8 mouse cellular contexts compared by ENCODE assay signal in genomic region chr7:45560843-45561623, GRCm38 (mm10). TPM values are rescaled to one million over a fixed set of nuclear protein-coding genes. Genes with fewer than 3 reads are reported as not detected.
DNase-seq lines count a peak whose midpoint lies in the region; ATAC-seq and TF ChIP-seq lines count a peak whose summit lies in the region.

No protein-coding gene starts in this region.

- peaks cover 14% of the 10 kb centered on the region for H3K4me1 ChIP-seq in embryonic facial prominence, embryonic 15.5 days
- H3K4me1 ChIP-seq in heart, embryonic 11.5 days (ENCODE audit: control insufficient read depth, insufficient read depth, low read length), result peaks cover 11% of the 10 kb centered on the region
- H3K4me1 ChIP-seq in kidney, embryonic 15.5 days, result peaks cover 32% of the 10 kb centered on the region
- no peaks in the 10 kb centered on the region for H3K4me1 ChIP-seq in liver, adult 2 months (ENCODE audit: control insufficient read depth, insufficient read depth, low read length)

- 17% methylated on average over 17 of the region's 17 CpGs for WGBS in embryonic facial prominence, embryonic 15.5 days
- WGBS in heart, embryonic 11.5 days (ENCODE audit: insufficient replicate concordance), result 23% methylated on average over 17 of the region's 17 CpGs
- WGBS in kidney, embryonic 15.5 days, result 19% methylated on average over 17 of the region's 17 CpGs
- 23% methylated on average over 17 of the region's 17 CpGs for WGBS in liver, adult 2 months

- no peak overlapping the region for H3ac ChIP-seq in myocyte (ENCODE audit: control insufficient read depth, insufficient read length)

- no peaks in the 10 kb centered on the region for H3K79me2 ChIP-seq in liver, adult 2 months (ENCODE audit: control insufficient read depth, insufficient read depth, low read length)
- H3K79me2 ChIP-seq in myocyte (ENCODE audit: control insufficient read depth, insufficient read depth), result no peaks in the 10 kb centered on the region

- no peak for TF ChIP-seq POLR2A in liver, adult 2 months (IDR thresholded peaks at IDR 0.05; ENCODE audit: extremely low read depth, insufficient read depth, low read length)
- no peak for TF ChIP-seq POLR2A in myocyte (IDR thresholded peaks at IDR 0.05; ENCODE audit: insufficient read length, low read depth)

- H3K27me3 ChIP-seq in embryonic facial prominence, embryonic 15.5 days, result no peaks in the 10 kb centered on the region
- no peaks in the 10 kb centered on the region for H3K27me3 ChIP-seq in heart, embryonic 11.5 days (ENCODE audit: control insufficient read depth, insufficient read depth, low read length)
- no peaks in the 10 kb centered on the region for H3K27me3 ChIP-seq in kidney, embryonic 15.5 days
- H3K27me3 ChIP-seq in liver, adult 2 months (ENCODE audit: control insufficient read depth, insufficient read depth, low read length), result no peaks in the 10 kb centered on the region
- no peaks in the 10 kb centered on the region for H3K27me3 ChIP-seq in myocyte (ENCODE audit: control insufficient read depth, insufficient read depth, insufficient read length)

- peak; percentile 84 for TF ChIP-seq CTCF in liver, adult 2 months (IDR thresholded peaks at IDR 0.05; ENCODE audit: low read depth, low read length)

- no peak overlapping the region for H3K4me3 ChIP-seq in embryonic facial prominence, embryonic 15.5 days (replicated peaks)
- H3K4me3 ChIP-seq in heart, embryonic 11.5 days (ENCODE audit: low read depth, low read length), result no peak overlapping the region
- 0 out of 2 replicates have a peak overlapping the region, but pooled peaks have one; percentile 2 for H3K4me3 ChIP-seq in kidney, embryonic 15.5 days (replicated peaks)
- H3K4me3 ChIP-seq in liver, adult 2 months (ENCODE audit: insufficient read depth, low read depth, low read length), result no peak overlapping the region
- H3K4me3 ChIP-seq in myocyte, result no peak overlapping the region

- H3K9ac ChIP-seq in embryonic facial prominence, embryonic 15.5 days, result no peak overlapping the region
- H3K9ac ChIP-seq in heart, embryonic 11.5 days (ENCODE audit: low read depth, low read length), result peak overlapping the region; percentile 30; the same call in 1 of the 2 replicates
- H3K9ac ChIP-seq in kidney, embryonic 15.5 days, result no peak overlapping the region
- H3K9ac ChIP-seq in liver, adult 2 months (ENCODE audit: low read depth, low read length), result no peak overlapping the region

- ATAC-seq in embryonic facial prominence, embryonic 15.5 days (ENCODE audit: insufficient number of reproducible peaks, low FRiP score, low TSS enrichment, low read depth), result peak; percentile 44; the same call in 1 of the 2 replicates
- no peak for ATAC-seq in heart, embryonic 11.5 days (replicated peaks; ENCODE audit: insufficient number of reproducible peaks, low FRiP score, low TSS enrichment)
- ATAC-seq in kidney, embryonic 15.5 days (replicated peaks; ENCODE audit: low FRiP score), result peak; percentile 50; the same call in 1 of the 2 replicates

- H3K36me3 ChIP-seq in embryonic facial prominence, embryonic 15.5 days, result no peaks in the 10 kb centered on the region
- H3K36me3 ChIP-seq in heart, embryonic 11.5 days (ENCODE audit: control insufficient read depth, insufficient read depth, low read length), result no peaks in the 10 kb centered on the region
- H3K36me3 ChIP-seq in kidney, embryonic 15.5 days, result no peaks in the 10 kb centered on the region
- no peaks in the 10 kb centered on the region for H3K36me3 ChIP-seq in liver, adult 2 months (ENCODE audit: control insufficient read depth, insufficient read depth, low read length)
- no peaks in the 10 kb centered on the region for H3K36me3 ChIP-seq in myocyte (ENCODE audit: control insufficient read depth, insufficient read depth)

- H3K27ac ChIP-seq in embryonic facial prominence, embryonic 15.5 days (replicated peaks), result no peak overlapping the region
- no peak overlapping the region for H3K27ac ChIP-seq in heart, embryonic 11.5 days (ENCODE audit: low read depth, low read length)
- peak overlapping the region; percentile 32; the same call in 1 of the 2 replicates for H3K27ac ChIP-seq in kidney, embryonic 15.5 days
- H3K27ac ChIP-seq in liver, adult 2 months (replicated peaks; ENCODE audit: insufficient read depth, low read depth, low read length), result no peak overlapping the region

- DNase-seq in A20 (ENCODE audit: low read depth, low spot score), result peak; percentile 87
- peak; percentile 78 to 79 for DNase-seq in adrenal gland, postnatal 36 days
- peak; percentile 44 for DNase-seq in liver, adult 2 months (ENCODE audit: extremely low read depth, low read depth, low spot score)
- DNase-seq in spleen, postnatal 4 days (ENCODE audit: low spot score in 2 of 2), result peak; percentile 81 to 89

- no peaks in the 10 kb centered on the region for H3K9me3 ChIP-seq in embryonic facial prominence, embryonic 15.5 days (replicated peaks)
- no peaks in the 10 kb centered on the region for H3K9me3 ChIP-seq in heart, embryonic 11.5 days (replicated peaks; ENCODE audit: control insufficient read depth, low read length)
- H3K9me3 ChIP-seq in kidney, embryonic 15.5 days (replicated peaks), result no peaks in the 10 kb centered on the region

- peak overlapping the region; percentile 27 for H3K4me2 ChIP-seq in embryonic facial prominence, embryonic 15.5 days (replicated peaks)
- H3K4me2 ChIP-seq in heart, embryonic 11.5 days, result peak overlapping the region; percentile 37
- H3K4me2 ChIP-seq in kidney, embryonic 15.5 days, result peak overlapping the region; percentile 40
- H3K4me2 ChIP-seq in myocyte (ENCODE audit: low read depth), result peak overlapping the region; percentile 80

TF ChIP-seq in myocyte, 11 proteins besides CTCF, POLR2A, EP300 and RAD21 (continues in another document):
- TF ChIP-seq MYOG (IDR thresholded peaks at IDR 0.05; ENCODE audit: control insufficient read depth in 1 of 3, insufficient read depth in 1 of 3, insufficient read length in 2 of 3, low read depth in 2 of 3) (no peak), POLR2AphosphoS2 (IDR thresholded peaks at IDR 0.05; ENCODE audit: insufficient read length, low read depth) (no peak), MAX (IDR thresholded peaks at IDR 0.05; ENCODE audit: low read depth) (no peak), CEBPB (IDR thresholded peaks at IDR 0.05; ENCODE audit: insufficient read depth, poor library complexity, severe bottlenecking) (no peak), TCF12 (IDR thresholded peaks at IDR 0.05; ENCODE audit: insufficient read depth, poor library complexity, severe bottlenecking) (no peak), REST (IDR thresholded peaks at IDR 0.05; ENCODE audit: insufficient read depth, insufficient read length) (no peak), USF1 (IDR thresholded peaks at IDR 0.05; ENCODE audit: low read depth) (no peak), E2F4 (IDR thresholded peaks at IDR 0.05; ENCODE audit: insufficient read depth) (no peak), SRF (IDR thresholded peaks at IDR 0.05; ENCODE audit: control insufficient read depth, insufficient read length, low read depth) (no peak), MYOD1 (IDR thresholded peaks at IDR 0.05; ENCODE audit: control insufficient read depth in 1 of 3, insufficient read length in 2 of 3, low read depth in 2 of 3) (no peak)

RNA-seq across cellular contexts. Expression of gene Hsd17b14, which starts 6.3 kb away (rescaled TPM):
- total RNA-seq in adrenal gland, postnatal 36 days (2021), result 1 to 10 TPM in 1 of 2 experiments, under 1 TPM in 1; 0.56 to 1.2 TPM
- polyA plus RNA-seq in embryonic facial prominence, embryonic 15.5 days (2015; fragmentation: Nextera tagmentation; extraction: Ambion mirVana), result 2.1 and 3.3 TPM in 2 replicates
- polyA plus RNA-seq in heart, embryonic 11.5 days (2014; fragmentation: Nextera tagmentation; extraction: Ambion mirVana), result 0.31 and 1.5 TPM in 2 replicates
- 11.8 and 14.8 TPM in 2 replicates for polyA plus RNA-seq in kidney, embryonic 15.5 days (2015; fragmentation: Nextera tagmentation; extraction: Ambion mirVana)
- not detected in 2 replicates for total RNA-seq in liver, adult 2 months (2014; rRNA removed)
- not detected in 2 replicates for polyA plus RNA-seq in liver, adult 2 months (2012; rRNA removed)
- 1.9 TPM for polyA plus RNA-seq in myocyte (2012; fragmentation: generic; extraction: Trizol)

RNA-seq across cellular contexts. Expression of gene Bcat2, which starts 8.9 kb away (rescaled TPM):
- total RNA-seq in adrenal gland, postnatal 36 days (2021), result 100 to 1,000 TPM; 165 to 289 TPM
- 63.0 and 65.1 TPM in 2 replicates for polyA plus RNA-seq in embryonic facial prominence, embryonic 15.5 days (2015; fragmentation: Nextera tagmentation; extraction: Ambion mirVana)
- polyA plus RNA-seq in heart, embryonic 11.5 days (2014; fragmentation: Nextera tagmentation; extraction: Ambion mirVana), result 69.1 and 73.2 TPM in 2 replicates
- polyA plus RNA-seq in kidney, embryonic 15.5 days (2015; fragmentation: Nextera tagmentation; extraction: Ambion mirVana), result 75.4 and 78.5 TPM in 2 replicates
- total RNA-seq in liver, adult 2 months (2014; rRNA removed), result 14.7 and 18.1 TPM in 2 replicates
- polyA plus RNA-seq in liver, adult 2 months (2012; rRNA removed), result 41.0 and 54.5 TPM in 2 replicates
- 54.1 TPM for polyA plus RNA-seq in myocyte (2012; fragmentation: generic; extraction: Trizol)

RNA-seq across cellular contexts. Expression of gene Plekha4, which starts 34.9 kb away (rescaled TPM):
- 1 to 10 TPM; 3.5 to 4.2 TPM for total RNA-seq in adrenal gland, postnatal 36 days (2021)
- 7.5 and 7.6 TPM in 2 replicates for polyA plus RNA-seq in embryonic facial prominence, embryonic 15.5 days (2015; fragmentation: Nextera tagmentation; extraction: Ambion mirVana)
- polyA plus RNA-seq in heart, embryonic 11.5 days (2014; fragmentation: Nextera tagmentation; extraction: Ambion mirVana), result 1.1 TPM in 2 replicates
- 4.5 and 5.1 TPM in 2 replicates for polyA plus RNA-seq in kidney, embryonic 15.5 days (2015; fragmentation: Nextera tagmentation; extraction: Ambion mirVana)
- total RNA-seq in liver, adult 2 months (2014; rRNA removed), result 0.55 and 0.60 TPM in 2 replicates
- polyA plus RNA-seq in liver, adult 2 months (2012; rRNA removed), result 1.00 and 1.8 TPM in 2 replicates
- polyA plus RNA-seq in myocyte (2012; fragmentation: generic; extraction: Trizol), result 2.6 TPM

RNA-seq across cellular contexts. Expression of gene Ppp1r15a, which starts 35.0 kb away (rescaled TPM):
- total RNA-seq in adrenal gland, postnatal 36 days (2021), result 10 to 100 TPM; 45.7 to 68.4 TPM
- 27.5 and 29.6 TPM in 2 replicates for polyA plus RNA-seq in embryonic facial prominence, embryonic 15.5 days (2015; fragmentation: Nextera tagmentation; extraction: Ambion mirVana)
- 28.5 and 28.8 TPM in 2 replicates for polyA plus RNA-seq in heart, embryonic 11.5 days (2014; fragmentation: Nextera tagmentation; extraction: Ambion mirVana)
- 18.6 and 24.7 TPM in 2 replicates for polyA plus RNA-seq in kidney, embryonic 15.5 days (2015; fragmentation: Nextera tagmentation; extraction: Ambion mirVana)
- 4.3 and 4.4 TPM in 2 replicates for total RNA-seq in liver, adult 2 months (2014; rRNA removed)
- polyA plus RNA-seq in liver, adult 2 months (2012; rRNA removed), result 10.8 and 14.9 TPM in 2 replicates
- 306 TPM for polyA plus RNA-seq in myocyte (2012; fragmentation: generic; extraction: Trizol)

RNA-seq across cellular contexts. Expression of gene Nucb1, which starts 50.8 kb away (rescaled TPM):
- total RNA-seq in adrenal gland, postnatal 36 days (2021), result 100 to 1,000 TPM; 263 to 267 TPM
- 258 and 262 TPM in 2 replicates for polyA plus RNA-seq in embryonic facial prominence, embryonic 15.5 days (2015; fragmentation: Nextera tagmentation; extraction: Ambion mirVana)
- polyA plus RNA-seq in heart, embryonic 11.5 days (2014; fragmentation: Nextera tagmentation; extraction: Ambion mirVana), result 165 and 186 TPM in 2 replicates
- polyA plus RNA-seq in kidney, embryonic 15.5 days (2015; fragmentation: Nextera tagmentation; extraction: Ambion mirVana), result 221 and 252 TPM in 2 replicates
- 68.1 and 84.8 TPM in 2 replicates for total RNA-seq in liver, adult 2 months (2014; rRNA removed)
- 307 and 310 TPM in 2 replicates for polyA plus RNA-seq in liver, adult 2 months (2012; rRNA removed)
- polyA plus RNA-seq in myocyte (2012; fragmentation: generic; extraction: Trizol), result 135 TPM

Comparison
In these comparisons a context has a peak if more than half of its experiments do, and no peak if none do; other contexts are left out.
1. H3K4me2 ChIP-seq: peak in every context shown above with its lines; median percentile 80 in myocyte; 40 in kidney, embryonic 15.5 days; 37 in heart, embryonic 11.5 days; 27 in embryonic facial prominence, embryonic 15.5 days.